Mouse (Mus musculus) right cerebral cortex, postnatal 4 days (tissue): ENCODE measurements around the gene Slc19a1.
A peak's percentile ranks its signal among the peaks of the same experiment; 100 is the strongest.

Source experiments
- DNase-seq: peaks from one replicate; pipeline ENCODE4 v3.0.0-alpha.2; 2022

Gene Slc19a1

GRCm38 (mm10) chr10:77031768-77032375 is at the start of gene Slc19a1:
Gene Slc19a1, plus strand, starts transcription at chr10:77032241.
- no peak for DNase-seq

- DNase-seq: no peak
These were observed 43.5 kb upstream of the Slc19a1 start for GRCm38 (mm10) chr10:76988586-76988985.

DNA sequence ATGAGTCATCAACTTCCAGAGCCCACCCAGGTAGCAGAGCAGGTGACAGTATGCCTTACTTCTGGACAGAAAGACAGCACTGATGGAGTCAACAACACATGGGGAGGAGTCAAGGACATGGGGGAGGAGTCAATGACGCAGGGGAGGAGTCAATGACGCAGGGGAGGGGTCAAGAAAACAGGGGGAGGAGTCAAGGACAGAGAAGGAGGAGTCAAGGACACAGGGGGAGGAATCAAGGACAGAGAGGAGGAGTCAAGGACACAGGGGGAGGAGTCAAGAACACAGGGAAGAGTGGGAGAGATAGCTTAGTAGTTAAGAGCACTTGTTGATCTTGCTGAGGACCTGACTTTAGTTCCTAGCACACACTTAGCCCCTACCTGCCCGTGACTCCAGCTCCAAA is 39.6 kb upstream of the Slc19a1 start:
- no peak for DNase-seq

DNA sequence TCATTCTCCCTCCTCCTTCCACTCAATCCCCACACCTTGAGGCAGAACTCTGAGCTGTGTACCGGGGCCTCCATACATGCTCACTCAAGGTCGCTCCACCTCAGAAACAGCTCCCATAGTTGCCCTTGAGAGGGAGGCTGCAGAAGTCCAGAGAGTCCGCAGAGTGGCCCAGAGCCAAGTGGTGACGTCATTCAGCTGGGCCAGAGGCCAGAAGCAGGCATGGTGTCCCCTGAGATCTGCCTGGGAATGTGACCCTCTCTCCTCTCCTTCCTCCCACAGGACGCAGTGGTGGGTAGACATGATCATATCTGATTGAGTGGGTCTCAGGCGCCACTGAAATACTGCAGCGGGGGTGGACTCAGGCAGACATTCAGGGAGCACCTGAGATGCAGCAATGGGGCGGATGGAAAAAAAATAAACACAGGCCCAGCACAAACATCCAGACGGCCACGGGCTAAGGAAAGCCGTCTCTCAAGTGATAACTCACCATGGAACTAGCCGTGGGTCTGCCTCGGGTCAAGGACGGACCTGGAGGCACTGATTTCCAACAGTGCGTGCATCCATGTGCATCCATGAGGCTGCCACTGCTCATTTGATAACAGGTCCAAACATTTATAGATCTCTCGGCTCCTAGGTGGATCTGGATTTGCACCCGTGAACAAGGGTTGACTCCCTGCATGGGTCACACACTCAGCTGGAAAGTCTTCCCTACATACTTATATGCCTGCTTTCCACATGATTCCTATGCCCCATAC is 34.1 kb upstream of the Slc19a1 start:
- DNase-seq: peak; percentile 35

GRCm38 (mm10) chr10:77004936-77005335 is 27.1 kb upstream of the Slc19a1 start:
- DNase-seq: no peak

GRCm38 (mm10) chr10:77007433-77008108 is 24.5 kb upstream of the Slc19a1 start:
- DNase-seq: no peak

GRCm38 (mm10) chr10:77008109-77008561 is 23.9 kb upstream of the Slc19a1 start:
- peak; percentile 38 for DNase-seq

DNA sequence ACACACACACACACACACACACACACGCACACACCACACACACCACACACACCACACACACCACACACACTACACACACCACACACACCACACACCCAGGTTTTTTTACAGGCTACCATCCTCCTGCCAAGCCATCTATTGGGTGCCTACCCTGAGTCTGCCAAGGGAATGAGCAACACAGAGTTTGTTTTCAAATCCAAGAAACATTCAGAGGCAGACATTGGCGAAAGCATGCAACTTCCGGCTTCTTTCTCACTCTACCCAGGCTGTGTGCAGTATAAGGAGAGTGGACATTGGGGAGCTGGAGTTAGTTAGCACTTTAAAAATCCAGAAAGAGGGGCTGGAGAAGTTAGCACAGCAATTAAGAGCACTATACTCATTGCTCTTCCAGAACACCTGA is 23.3 kb upstream of the Slc19a1 start:
- no peak for DNase-seq

DNA sequence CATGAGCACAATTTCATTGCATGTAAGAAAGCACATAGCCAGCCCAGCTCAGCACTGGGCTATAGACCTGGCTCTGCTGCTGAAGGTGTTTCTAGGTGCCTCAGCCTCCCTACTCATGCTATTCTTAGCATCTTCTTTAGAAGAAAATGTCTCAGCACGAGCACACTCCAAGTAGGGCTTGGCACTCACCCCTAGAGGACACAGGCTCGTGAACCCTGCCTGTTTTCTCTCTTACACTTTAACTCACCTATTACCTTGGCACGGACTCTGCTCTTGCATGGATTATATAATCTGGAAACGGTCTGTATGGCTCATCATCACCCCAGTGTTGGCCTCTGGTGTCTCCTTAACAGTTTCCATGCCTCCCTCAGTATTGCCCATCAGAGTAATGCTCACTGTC is 20.4 kb upstream of the Slc19a1 start:
- DNase-seq: no peak

DNA sequence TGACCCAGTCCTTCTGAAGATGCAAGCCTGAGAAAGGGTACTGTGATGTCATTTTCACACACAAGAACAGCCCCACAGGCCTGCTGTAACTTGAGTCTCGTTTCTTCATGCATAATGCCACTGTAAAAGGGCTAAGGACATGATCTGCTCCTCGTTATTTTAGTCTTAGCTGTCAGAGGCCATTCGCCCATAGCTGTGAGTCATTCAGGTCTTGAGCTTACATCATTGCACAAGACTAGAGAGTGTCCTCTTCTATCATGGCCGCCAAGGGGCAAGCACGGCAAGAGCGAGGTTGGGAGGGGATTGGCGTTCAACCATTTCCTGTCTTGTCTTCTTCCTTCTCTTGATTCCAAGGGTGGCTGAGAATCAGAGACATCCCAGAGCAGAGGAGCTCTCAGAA is 16.0 kb upstream of the Slc19a1 start:
- DNase-seq: no peak

DNA sequence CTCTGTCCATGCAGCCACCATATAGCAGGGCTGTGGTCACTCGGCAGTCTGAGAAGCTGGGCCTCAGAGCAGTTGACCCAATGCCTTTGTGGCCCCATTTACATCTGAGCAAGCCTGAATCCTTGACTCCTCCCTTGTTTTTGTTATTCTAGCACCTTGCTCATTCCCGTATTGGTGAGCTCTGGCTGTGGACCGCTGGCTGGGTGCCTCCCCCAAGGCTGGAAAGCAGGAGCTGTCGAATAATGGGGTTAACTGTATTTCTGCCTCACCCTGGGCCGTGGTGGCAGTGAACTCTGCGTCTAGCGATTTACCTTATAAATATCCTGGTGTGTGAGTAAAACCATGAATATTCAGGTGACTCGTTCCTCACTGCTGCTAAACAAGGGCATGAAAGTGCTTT is 15.5 kb upstream of the Slc19a1 start:
- no peak for DNase-seq

DNA sequence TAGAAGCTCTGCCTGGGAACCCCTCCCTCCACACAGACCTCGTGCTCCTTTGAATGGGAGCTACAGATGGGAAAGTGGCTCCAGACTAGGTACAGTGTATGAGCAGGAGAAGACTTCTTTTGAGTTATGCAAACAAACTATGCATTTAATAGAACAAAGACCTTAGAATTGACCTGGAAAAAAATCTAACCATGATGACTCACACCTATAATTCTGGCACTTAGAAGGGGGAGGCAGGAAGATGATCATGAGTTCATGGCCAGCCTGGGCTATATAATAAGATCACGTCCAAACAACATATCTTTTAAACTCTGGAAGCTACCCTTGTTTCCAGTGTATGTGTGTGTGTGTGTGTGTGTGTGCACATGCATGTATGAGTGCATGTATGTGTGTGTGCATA is 15.0 kb upstream of the Slc19a1 start:
- no peak for DNase-seq

DNA sequence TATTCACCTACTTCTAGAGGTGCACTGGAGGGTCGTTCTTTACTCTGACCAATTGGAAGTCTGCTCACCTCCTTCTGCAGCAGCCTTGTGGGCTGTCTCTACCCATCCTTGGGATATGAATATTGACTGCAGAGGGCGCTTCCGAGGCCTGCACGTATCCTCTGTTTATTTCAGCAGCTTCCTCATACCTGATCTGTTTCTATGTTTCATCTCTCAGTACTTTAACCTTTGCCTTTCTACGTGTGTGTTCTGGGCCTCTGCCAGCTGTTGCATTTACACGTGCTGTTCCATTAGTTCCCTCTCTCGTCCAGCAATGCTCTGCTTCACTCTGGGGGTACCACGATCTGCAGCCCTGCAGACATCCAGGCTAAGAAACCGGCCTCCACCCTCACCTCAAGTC is 14.4 kb upstream of the Slc19a1 start:
- DNase-seq: no peak

GRCm38 (mm10) chr10:77021399-77022052 is 10.5 kb upstream of the Slc19a1 start:
- peak; percentile 72 for DNase-seq

GRCm38 (mm10) chr10:77022301-77023130 is 9.5 kb upstream of the Slc19a1 start:
- DNase-seq: no peak

- DNase-seq: no peak
These were observed 7.8 kb upstream of the Slc19a1 start for GRCm38 (mm10) chr10:77024231-77024630.

- DNase-seq: no peak
These were observed 5.1 kb upstream of the Slc19a1 start for GRCm38 (mm10) chr10:77026944-77027343.

DNA sequence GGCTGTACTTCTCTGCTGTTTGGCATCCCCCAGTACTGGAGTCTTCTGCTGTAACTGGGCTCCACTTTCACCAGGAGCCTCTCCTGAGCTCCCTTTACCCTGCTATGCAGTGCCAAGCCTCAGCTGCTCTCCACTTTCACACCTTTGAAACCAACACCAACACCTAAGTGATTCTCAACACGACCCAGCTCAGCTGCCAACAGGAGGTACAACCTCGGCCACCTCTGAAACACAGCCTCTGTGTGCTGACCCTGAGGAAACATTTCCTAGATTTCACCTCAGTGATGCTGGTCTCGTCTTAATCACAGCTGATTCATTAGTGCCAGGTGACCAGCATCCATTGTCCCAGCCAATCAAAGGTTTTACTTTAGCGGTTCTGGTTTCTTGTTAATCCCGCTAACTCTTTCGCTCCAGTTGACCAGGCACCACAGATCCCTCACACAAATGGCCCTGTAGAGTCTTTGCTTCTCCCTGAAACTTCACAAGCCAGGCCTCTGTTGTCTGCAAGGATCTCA is 3.2 kb upstream of the Slc19a1 start:
- DNase-seq: no peak

DNA sequence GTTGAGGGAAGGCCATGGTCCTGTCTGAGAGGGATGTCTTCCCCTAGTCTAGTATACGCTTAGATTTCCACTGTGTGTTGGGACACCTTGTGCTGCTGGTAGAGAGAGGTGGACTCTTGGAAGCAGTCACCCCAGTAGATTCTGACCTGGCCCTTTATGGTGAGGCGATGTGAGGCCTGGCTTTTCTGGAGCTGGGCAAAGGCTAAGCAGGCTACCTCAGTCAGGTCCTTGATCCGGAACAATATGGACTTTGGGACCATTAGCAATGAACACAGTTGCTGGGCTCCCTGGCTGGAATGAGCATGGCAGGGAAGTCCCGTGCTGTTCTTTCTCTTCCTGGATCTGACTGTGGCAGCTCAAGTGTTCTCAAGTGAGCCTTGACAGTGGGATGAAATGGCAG is 2.3 kb upstream of the Slc19a1 start:
- DNase-seq: no peak

- DNase-seq: no peak
These were observed 1.4 kb upstream of the Slc19a1 start for GRCm38 (mm10) chr10:77030666-77031065.

DNA sequence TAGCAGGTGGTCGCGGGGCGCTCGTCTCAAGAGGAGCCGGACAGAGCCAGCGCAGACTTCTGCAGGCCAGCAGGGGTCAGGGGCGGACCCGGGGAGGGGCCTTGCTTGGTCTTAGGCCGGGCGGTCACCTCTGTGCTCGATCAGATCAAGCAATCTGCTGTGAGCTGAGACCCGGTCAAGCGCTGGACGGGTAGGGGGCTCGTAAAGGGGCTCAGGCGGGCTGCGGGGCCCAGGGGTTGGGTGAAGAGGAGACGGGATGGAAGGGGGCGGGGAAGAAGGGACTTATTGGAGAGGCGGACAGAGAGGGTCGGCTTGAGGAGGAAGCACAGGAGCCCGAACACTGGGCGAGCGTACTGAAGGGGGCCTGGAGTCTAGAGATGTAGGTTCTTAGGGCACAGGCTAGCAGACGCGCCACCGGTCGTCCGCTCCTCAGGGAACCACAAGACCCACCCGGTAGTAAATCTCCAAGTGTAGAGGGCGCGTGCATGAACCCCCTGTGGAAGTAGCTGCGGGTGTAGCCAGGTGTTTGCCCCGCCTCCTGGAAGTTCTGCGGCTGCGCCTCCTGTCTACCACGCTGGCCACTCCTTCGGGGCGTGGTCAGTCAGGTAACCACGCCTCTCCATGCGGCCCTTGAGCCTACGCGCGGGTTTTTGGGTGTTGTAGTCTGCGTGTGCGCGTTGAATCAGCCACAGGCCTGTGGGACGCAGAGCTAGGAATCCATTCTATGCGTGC is 716 bp downstream of the Slc19a1 start:
- peak; percentile 90 for DNase-seq
